Mouse (Mus musculus): ENCODE measurements around the gene Bax. TPM values are rescaled to one million over a fixed set of nuclear protein-coding genes. Genes with fewer than 3 reads are reported as not detected.

Gene Bax
- 192 and 202 TPM in 2 replicates for polyA plus RNA-seq (2014; fragmentation: Nextera tagmentation; extraction: Ambion mirVana)

- Histone ChIP-seq H3K9ac (ENCODE audit: low read length) (peak within 1 kb of the TSS; percentile 83), H3K9me3 (ENCODE audit: control insufficient read depth, low read length) (no peaks in the 10 kb centered on the region), H3K27ac (ENCODE audit: low read depth, low read length) (no peak within 1 kb of the TSS), H3K27me3 (ENCODE audit: control insufficient read depth, insufficient read depth, low read length) (no peaks in the 10 kb centered on the region), H3K4me3 (ENCODE audit: low read depth, low read length) (peak within 1 kb of the TSS; percentile 85), H3K4me1 (replicated peaks; ENCODE audit: control insufficient read depth, insufficient read depth, low read length) (peaks cover 7% of the 10 kb centered on the region), H3K36me3 (ENCODE audit: control insufficient read depth, insufficient read depth, low read length) (peaks cover 7% of the 10 kb centered on the region; the same call in 1 of the 2 replicates), H3K4me2 (ENCODE audit: low read depth, low read length, severe bottlenecking) (peak within 1 kb of the TSS; percentile 84)
- DNase-seq (ENCODE audit: low spot score) (peak; percentile 98), ATAC-seq (replicated peaks; ENCODE audit: low FRiP score) (peak; percentile 84)
- WGBS = under 1% methylated on average over 56 of the region's 58 CpGs
Measured at GRCm38 (mm10) chr7:45466283-45467089, at the start of gene Bax. Gene Bax, minus strand, starts transcription at chr7:45466898.

- no peak overlapping the region for H3K27ac ChIP-seq (ENCODE audit: low read depth, low read length)
- no peaks in the 10 kb centered on the region for H3K36me3 ChIP-seq (ENCODE audit: control insufficient read depth, insufficient read depth, low read length)
- H3K4me2 ChIP-seq (ENCODE audit: low read depth, low read length, severe bottlenecking) = peak overlapping the region; percentile 1; the same call in 1 of the 2 replicates
- DNase-seq (ENCODE audit: low spot score) = peak; percentile 61
- WGBS = 26% methylated on average over 16 of the region's 16 CpGs
- ATAC-seq (replicated peaks; ENCODE audit: low FRiP score) = no peak
- no peaks in the 10 kb centered on the region for H3K27me3 ChIP-seq (ENCODE audit: control insufficient read depth, insufficient read depth, low read length)
- no peak overlapping the region for H3K9ac ChIP-seq (ENCODE audit: low read length)
- no peak overlapping the region for H3K4me3 ChIP-seq (ENCODE audit: low read depth, low read length)
- H3K4me1 ChIP-seq (replicated peaks; ENCODE audit: control insufficient read depth, insufficient read depth, low read length) = no peaks in the 10 kb centered on the region; the same call in 1 of the 2 replicates
- H3K9me3 ChIP-seq (ENCODE audit: control insufficient read depth, low read length) = no peaks in the 10 kb centered on the region
Measured at GRCm38 (mm10) chr7:45515436-45515835, 48.7 kb upstream of the Bax start.

- Histone ChIP-seq H3K36me3 (ENCODE audit: control insufficient read depth, insufficient read depth, low read length) (no peaks in the 10 kb centered on the region), H3K4me3 (ENCODE audit: low read depth, low read length) (no peak overlapping the region), H3K9ac (ENCODE audit: low read length) (no peak overlapping the region), H3K4me2 (ENCODE audit: low read depth, low read length, severe bottlenecking) (no peak overlapping the region), H3K4me1 (replicated peaks; ENCODE audit: control insufficient read depth, insufficient read depth, low read length) (peaks cover 3% of the 10 kb centered on the region; the same call in 1 of the 2 replicates), H3K9me3 (ENCODE audit: control insufficient read depth, low read length) (no peaks in the 10 kb centered on the region), H3K27me3 (ENCODE audit: control insufficient read depth, insufficient read depth, low read length) (no peaks in the 10 kb centered on the region), H3K27ac (ENCODE audit: low read depth, low read length) (no peak overlapping the region)
- DNase-seq (ENCODE audit: low spot score) (no peak), ATAC-seq (replicated peaks; ENCODE audit: low FRiP score) (no peak)
- 88% methylated on average over 7 of the region's 7 CpGs for WGBS
Measured at GRCm38 (mm10) chr7:45514411-45514810, 47.7 kb upstream of the Bax start.

GRCm38 (mm10) chr7:45509912-45510787 is 43.5 kb upstream of the Bax start, which contains the start of gene Nucb1:
Gene Nucb1, minus strand, starts transcription at chr7:45510406.
- H3K4me1 ChIP-seq (replicated peaks; ENCODE audit: control insufficient read depth, insufficient read depth, low read length) = peaks cover 7% of the 10 kb centered on the region; the same call in 1 of the 2 replicates
- H3K36me3 ChIP-seq (ENCODE audit: control insufficient read depth, insufficient read depth, low read length) = no peaks in the 10 kb centered on the region; the same call in 1 of the 2 replicates
- peak within 1 kb of the TSS; percentile 86 for H3K27ac ChIP-seq (ENCODE audit: low read depth, low read length)
- WGBS = under 1% methylated on average over 44 of the region's 44 CpGs
- H3K4me2 ChIP-seq (ENCODE audit: low read depth, low read length, severe bottlenecking) = peak within 1 kb of the TSS; percentile 72
- peak within 1 kb of the TSS; percentile 73 for H3K9ac ChIP-seq (ENCODE audit: low read length)
- peak within 1 kb of the TSS; percentile 61 for H3K4me3 ChIP-seq (ENCODE audit: low read depth, low read length)
- H3K9me3 ChIP-seq (ENCODE audit: control insufficient read depth, low read length) = no peaks in the 10 kb centered on the region
- no peaks in the 10 kb centered on the region for H3K27me3 ChIP-seq (ENCODE audit: control insufficient read depth, insufficient read depth, low read length)
- DNase-seq (ENCODE audit: low spot score) (peak; percentile 93), ATAC-seq (replicated peaks; ENCODE audit: low FRiP score) (peak; percentile 89)

GRCm38 (mm10) chr7:45509181-45509882 is 42.6 kb upstream of the Bax start:
- 53% methylated on average over 19 of the region's 19 CpGs for WGBS
- H3K36me3 ChIP-seq (ENCODE audit: control insufficient read depth, insufficient read depth, low read length) = no peaks in the 10 kb centered on the region; the same call in 1 of the 2 replicates
- peak overlapping the region; percentile 72 for H3K4me2 ChIP-seq (ENCODE audit: low read depth, low read length, severe bottlenecking)
- H3K4me1 ChIP-seq (replicated peaks; ENCODE audit: control insufficient read depth, insufficient read depth, low read length) = peaks cover 7% of the 10 kb centered on the region; the same call in 1 of the 2 replicates
- no peak for DNase-seq (ENCODE audit: low spot score)
- peak overlapping the region; percentile 61 for H3K4me3 ChIP-seq (ENCODE audit: low read depth, low read length)
- H3K27me3 ChIP-seq (ENCODE audit: control insufficient read depth, insufficient read depth, low read length) = no peaks in the 10 kb centered on the region
- peak overlapping the region; percentile 73 for H3K9ac ChIP-seq (ENCODE audit: low read length)
- H3K9me3 ChIP-seq (ENCODE audit: control insufficient read depth, low read length) = no peaks in the 10 kb centered on the region
- ATAC-seq (replicated peaks; ENCODE audit: low FRiP score) = peak; percentile 11; the same call in 1 of the 2 replicates
- no peak overlapping the region for H3K27ac ChIP-seq (ENCODE audit: low read depth, low read length)

GRCm38 (mm10) chr7:45508561-45508960 is 41.9 kb upstream of the Bax start:
- Histone ChIP-seq H3K4me2 (ENCODE audit: low read depth, low read length, severe bottlenecking) (no peak overlapping the region), H3K27ac (ENCODE audit: low read depth, low read length) (no peak overlapping the region), H3K4me1 (replicated peaks; ENCODE audit: control insufficient read depth, insufficient read depth, low read length) (peaks cover 7% of the 10 kb centered on the region; the same call in 1 of the 2 replicates), H3K27me3 (ENCODE audit: control insufficient read depth, insufficient read depth, low read length) (no peaks in the 10 kb centered on the region), H3K9ac (ENCODE audit: low read length) (no peak overlapping the region), H3K9me3 (ENCODE audit: control insufficient read depth, low read length) (no peaks in the 10 kb centered on the region), H3K36me3 (ENCODE audit: control insufficient read depth, insufficient read depth, low read length) (no peaks in the 10 kb centered on the region; the same call in 1 of the 2 replicates), H3K4me3 (ENCODE audit: low read depth, low read length) (no peak overlapping the region)
- DNase-seq (ENCODE audit: low spot score) = no peak
- 91% methylated on average over 6 of the region's 6 CpGs for WGBS
- ATAC-seq (replicated peaks; ENCODE audit: low FRiP score) = no peak

- peaks cover 7% of the 10 kb centered on the region; the same call in 1 of the 2 replicates for H3K4me1 ChIP-seq (replicated peaks; ENCODE audit: control insufficient read depth, insufficient read depth, low read length)
- no peak overlapping the region for H3K9ac ChIP-seq (ENCODE audit: low read length)
- H3K27me3 ChIP-seq (ENCODE audit: control insufficient read depth, insufficient read depth, low read length) = no peaks in the 10 kb centered on the region
- no peaks in the 10 kb centered on the region for H3K9me3 ChIP-seq (ENCODE audit: control insufficient read depth, low read length)
- H3K4me3 ChIP-seq (ENCODE audit: low read depth, low read length) = no peak overlapping the region
- WGBS = 90% methylated on average over 6 of the region's 6 CpGs
- DNase-seq (ENCODE audit: low spot score) = no peak
- H3K27ac ChIP-seq (ENCODE audit: low read depth, low read length) = no peak overlapping the region
- no peaks in the 10 kb centered on the region; the same call in 1 of the 2 replicates for H3K36me3 ChIP-seq (ENCODE audit: control insufficient read depth, insufficient read depth, low read length)
- H3K4me2 ChIP-seq (ENCODE audit: low read depth, low read length, severe bottlenecking) = no peak overlapping the region
- no peak for ATAC-seq (replicated peaks; ENCODE audit: low FRiP score)
Measured at GRCm38 (mm10) chr7:45507583-45507982, 40.9 kb upstream of the Bax start.

GRCm38 (mm10) chr7:45498427-45498826 is 31.7 kb upstream of the Bax start:
- 95% methylated on average over 6 of the region's 6 CpGs for WGBS
- Histone ChIP-seq H3K4me2 (ENCODE audit: low read depth, low read length, severe bottlenecking) (no peak overlapping the region), H3K4me1 (replicated peaks; ENCODE audit: control insufficient read depth, insufficient read depth, low read length) (no peaks in the 10 kb centered on the region), H3K27me3 (ENCODE audit: control insufficient read depth, insufficient read depth, low read length) (no peaks in the 10 kb centered on the region), H3K27ac (ENCODE audit: low read depth, low read length) (no peak overlapping the region), H3K9ac (ENCODE audit: low read length) (no peak overlapping the region), H3K36me3 (ENCODE audit: control insufficient read depth, insufficient read depth, low read length) (peaks cover 6% of the 10 kb centered on the region; the same call in 1 of the 2 replicates), H3K4me3 (ENCODE audit: low read depth, low read length) (no peak overlapping the region), H3K9me3 (ENCODE audit: control insufficient read depth, low read length) (no peaks in the 10 kb centered on the region)
- DNase-seq (ENCODE audit: low spot score) = no peak
- ATAC-seq (replicated peaks; ENCODE audit: low FRiP score) = no peak

Data from forebrain, embryonic 11.5 days (tissue).